Mouse (Mus musculus): Measurements from ENCODE around the gene Eif4g3. TPM values are rescaled to one million over a fixed set of nuclear protein-coding genes. Genes with fewer than 3 reads are reported as not detected.
"Not testable (repeated sequence)": the region's sequence is repeated elsewhere in the genome, so short reads cannot be mapped to it uniquely, and the experiment has no call there.

Eif4g3 gene
- total RNA-seq, 2 experiments from 2014 or later: 103 to 115 TPM

- no peak for DNase-seq
- intact Hi-C loops (cut with DNase I): no loop called here
Measured at GRCm38 (mm10) chr4:138046371-138046770, 53.5 kb downstream of the Eif4g3 start.

DNA sequence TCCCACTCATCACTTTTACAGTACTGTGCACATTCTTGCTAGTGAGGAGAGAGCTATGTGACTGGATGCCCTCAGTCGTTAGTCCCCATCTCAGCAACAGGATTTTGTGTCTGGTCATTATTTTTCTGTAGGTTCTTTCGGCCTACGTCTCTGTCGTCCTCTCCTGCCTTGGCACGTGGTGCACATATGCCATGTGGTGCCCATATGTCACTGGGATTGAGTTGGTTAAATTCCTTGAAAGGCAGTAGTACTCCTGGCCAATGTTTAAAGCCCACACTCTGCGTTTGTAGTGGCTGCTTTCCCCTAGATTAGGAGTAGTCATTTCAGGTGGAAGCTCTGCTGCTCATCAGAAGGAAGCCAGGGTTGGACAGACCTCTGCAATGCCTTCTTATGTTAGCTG, 56.7 kb downstream of the Eif4g3 start:
- no peak for DNase-seq
- intact Hi-C loops (cut with DNase I): no loop called here

DNA sequence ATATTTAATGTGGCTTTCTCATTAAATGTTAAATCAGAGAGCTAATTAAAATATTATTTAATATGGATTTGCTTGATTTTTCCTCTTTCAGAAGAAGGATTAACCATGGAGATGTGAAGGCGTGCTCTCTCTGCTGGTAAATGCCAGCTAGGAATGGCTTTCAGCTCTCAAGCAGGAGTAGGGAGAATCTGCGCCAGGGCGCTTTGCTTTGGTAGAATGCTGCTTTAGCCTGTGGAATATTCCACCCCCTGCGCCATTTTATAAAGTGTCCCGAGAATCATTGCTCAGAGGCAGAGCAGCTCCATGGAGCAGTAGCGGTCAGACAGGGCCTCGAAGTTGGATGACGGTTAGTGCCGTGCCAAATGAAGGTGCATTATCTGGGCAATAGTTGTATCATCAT, 58.7 kb downstream of the Eif4g3 start:
- intact Hi-C loops (cut with DNase I): loop anchor here (5.0 kb wide), 1 partner anchor 56 kb away; no protein-coding TSS in a partner anchor
- DNase-seq: no peak

DNA sequence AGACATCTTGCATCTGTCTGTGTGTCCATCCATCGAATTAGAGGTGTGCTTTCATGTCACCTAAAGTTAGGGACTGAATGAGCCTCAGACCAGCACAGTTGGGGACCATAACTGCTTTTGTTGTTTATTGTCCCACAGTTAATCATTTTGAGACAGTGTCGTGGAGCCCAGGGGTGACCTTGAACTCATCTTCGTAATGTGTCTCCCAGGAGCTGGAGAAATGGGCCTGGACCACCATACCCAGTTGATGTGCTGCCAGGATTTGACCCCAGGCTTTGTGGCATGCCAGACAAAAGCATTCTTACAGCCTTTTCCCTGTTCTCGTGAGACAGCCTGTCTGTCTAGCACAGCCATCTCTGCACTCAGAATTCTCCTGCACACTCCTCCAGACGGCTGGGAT, 63.8 kb downstream of the Eif4g3 start:
- no peak for DNase-seq
- intact Hi-C loops (cut with DNase I): no loop called here

GRCm38 (mm10) chr4:138057196-138057754, 64.5 kb downstream of the Eif4g3 start:
- intact Hi-C loops (cut with DNase I); DNase-seq: not testable (repeated sequence)

- DNase-seq: no peak
- intact Hi-C loops (cut with DNase I): no loop called here
Measured at GRCm38 (mm10) chr4:138061161-138061560, 68.3 kb downstream of the Eif4g3 start.

GRCm38 (mm10) chr4:138063372-138064265, 70.8 kb downstream of the Eif4g3 start:
- DNase-seq: no peak
- intact Hi-C loops (cut with DNase I): no loop called here

DNA sequence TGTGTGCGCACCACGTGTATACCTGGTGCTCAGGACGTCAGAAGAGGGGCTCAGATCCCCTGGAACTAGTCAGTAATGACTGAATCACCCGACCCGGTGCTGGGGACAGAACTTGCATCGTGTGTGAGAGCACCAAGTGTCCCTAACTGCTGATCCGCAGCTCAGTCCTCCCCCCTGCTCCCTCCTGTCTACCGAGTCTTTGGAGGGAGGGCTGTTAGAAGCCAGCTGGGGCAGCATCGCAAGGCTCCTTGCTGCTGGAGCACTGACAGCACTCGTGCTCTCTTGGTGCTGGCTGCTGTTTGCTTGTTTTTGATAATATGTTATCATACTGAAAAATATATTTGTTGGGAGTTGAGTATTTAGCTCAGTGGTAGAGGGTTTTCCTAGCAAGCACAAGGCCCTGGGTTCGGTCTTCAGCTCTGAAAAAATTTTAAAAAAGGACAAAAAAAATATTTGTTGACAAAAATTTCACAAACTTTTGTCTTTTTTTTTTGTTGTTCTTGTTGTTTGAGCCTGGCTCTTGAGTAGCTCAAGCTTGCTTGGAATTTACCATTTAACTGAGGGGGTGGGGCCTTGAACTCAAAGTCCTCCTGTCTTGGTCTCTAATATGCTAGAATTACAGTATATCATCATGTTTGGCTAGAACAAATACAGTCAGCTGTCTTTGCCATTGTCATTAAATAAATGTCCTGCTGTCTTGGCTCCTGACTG, 72.2 kb downstream of the Eif4g3 start:
- DNase-seq: no peak
- intact Hi-C loops (cut with DNase I): no loop called here

DNA sequence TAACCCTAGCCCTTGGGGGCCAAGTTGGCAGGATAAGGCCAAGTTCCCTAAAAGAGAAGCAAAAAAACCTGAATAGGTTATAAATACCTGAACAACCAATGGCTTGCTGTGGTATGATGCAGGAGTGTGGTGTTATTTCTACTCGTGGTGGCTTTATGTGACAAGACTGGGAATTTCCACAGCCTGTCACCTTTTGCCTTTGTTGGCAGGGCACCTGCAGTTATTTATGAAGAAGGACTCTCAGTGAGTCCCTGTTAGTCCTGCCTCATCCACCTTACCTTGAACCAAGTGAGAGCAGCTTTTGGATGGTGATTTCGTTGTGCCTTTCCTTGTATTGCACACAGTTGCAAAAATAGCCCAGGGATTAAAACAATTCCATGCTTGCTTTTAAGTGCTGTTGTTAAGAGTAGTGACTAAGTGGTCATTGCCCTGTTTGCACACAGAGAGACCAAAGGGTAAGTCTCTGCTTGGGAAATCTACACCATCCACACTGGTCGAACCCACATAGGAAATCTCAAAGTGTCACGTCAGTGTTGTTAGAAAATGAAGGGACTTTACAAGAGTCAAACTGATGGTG, 72.9 kb downstream of the Eif4g3 start:
- DNase-seq: no peak

DNA sequence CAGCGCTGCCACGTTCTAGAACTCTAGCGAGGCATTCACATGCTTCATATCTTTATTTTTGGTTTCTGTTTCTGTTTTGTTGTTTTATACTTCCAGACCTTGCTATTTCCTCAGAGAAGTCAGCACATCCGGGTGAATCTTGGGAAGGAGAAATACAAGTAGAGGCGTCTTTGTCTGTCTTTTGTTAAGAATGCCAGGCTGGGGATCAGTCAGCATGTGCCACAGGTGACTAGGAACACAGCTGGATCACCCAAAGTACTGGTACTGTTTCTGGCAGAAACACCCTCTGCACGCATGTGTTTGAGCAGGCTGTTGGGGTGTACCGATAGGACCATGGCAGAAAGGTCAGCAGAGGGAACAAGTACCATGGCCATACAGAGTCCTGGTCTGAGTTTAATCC, 73.6 kb downstream of the Eif4g3 start:
- DNase-seq: no peak

More for the DNA sequence above, 72.9 kb downstream of the Eif4g3 start:
- intact Hi-C loops (cut with DNase I): no loop called here

DNA sequence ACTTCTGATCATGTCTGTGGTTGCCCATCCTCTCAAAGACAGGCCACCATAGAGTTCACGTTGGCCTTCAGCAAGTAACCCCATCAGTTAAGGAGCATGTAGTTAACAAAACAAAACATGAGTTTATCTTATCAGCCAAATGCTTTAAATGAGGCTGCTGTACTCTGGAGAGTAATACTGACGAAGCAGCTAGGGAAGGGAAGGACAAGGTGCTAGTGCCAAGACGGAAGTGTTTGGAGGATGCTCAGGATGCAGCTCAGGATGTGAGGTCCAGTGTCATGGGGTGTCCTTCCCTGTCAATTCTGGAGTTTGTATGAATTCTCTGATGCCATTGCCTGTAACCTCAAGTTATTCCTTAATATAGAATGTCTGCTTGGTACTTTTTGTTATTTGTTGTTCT, 75.0 kb downstream of the Eif4g3 start:
- no peak for DNase-seq
- intact Hi-C loops (cut with DNase I): no loop called here

More for the DNA sequence above, 73.6 kb downstream of the Eif4g3 start:
- intact Hi-C loops (cut with DNase I): no loop called here

DNA sequence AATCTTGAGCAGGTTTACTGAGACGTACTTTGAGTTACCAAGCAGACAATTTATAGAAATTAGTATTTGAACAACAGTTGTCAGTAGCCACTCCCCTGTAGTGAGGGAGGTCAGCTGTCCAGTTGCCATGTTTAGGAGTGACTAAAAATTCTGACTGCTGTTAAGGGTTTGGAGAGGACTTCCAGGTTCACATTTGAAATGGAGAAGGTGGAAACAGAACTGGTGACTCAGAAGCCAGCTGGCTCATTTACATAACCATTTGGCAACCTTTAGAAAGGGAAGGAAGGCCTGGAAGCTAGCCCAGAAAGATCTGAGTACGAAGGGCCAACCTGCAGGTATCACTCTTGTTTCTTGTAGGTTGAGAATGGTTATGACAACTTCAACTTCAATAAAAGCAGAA, 75.8 kb downstream of the Eif4g3 start:
- no peak for DNase-seq
- intact Hi-C loops (cut with DNase I): no loop called here

- DNase-seq: no peak
- intact Hi-C loops (cut with DNase I): no loop called here
Measured at GRCm38 (mm10) chr4:138069371-138069770, 76.5 kb downstream of the Eif4g3 start.

- intact Hi-C loops (cut with DNase I): no loop called here
- DNase-seq: no peak
Measured at GRCm38 (mm10) chr4:138071497-138071896, 78.7 kb downstream of the Eif4g3 start.

DNA sequence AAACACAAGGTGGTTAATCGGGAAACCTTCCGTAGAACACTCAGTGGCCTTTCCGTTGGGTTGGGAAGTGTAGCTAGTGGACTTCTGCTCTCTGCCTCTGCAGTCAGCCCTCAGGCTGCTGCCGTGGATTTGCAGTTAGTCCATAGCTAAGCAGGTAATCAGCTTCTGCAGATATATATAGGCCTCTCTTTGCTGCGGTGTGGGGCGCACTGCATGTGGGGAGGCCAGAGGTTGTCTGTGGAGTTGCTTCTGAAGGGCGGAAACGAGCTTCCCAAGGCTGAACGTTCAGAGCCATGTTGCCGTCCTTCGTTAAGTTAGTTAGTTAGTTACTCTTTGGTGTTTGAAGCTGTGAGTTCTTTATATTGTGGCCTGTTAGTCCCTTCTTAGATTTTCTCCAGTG, 80.3 kb downstream of the Eif4g3 start:
- intact Hi-C loops (cut with DNase I): no loop called here
- no peak for DNase-seq

- intact Hi-C loops (cut with DNase I): no loop called here
- DNase-seq: peak in 1 of 2 experiments; percentile 41
Measured at GRCm38 (mm10) chr4:138073531-138073930, 80.7 kb downstream of the Eif4g3 start.

DNA sequence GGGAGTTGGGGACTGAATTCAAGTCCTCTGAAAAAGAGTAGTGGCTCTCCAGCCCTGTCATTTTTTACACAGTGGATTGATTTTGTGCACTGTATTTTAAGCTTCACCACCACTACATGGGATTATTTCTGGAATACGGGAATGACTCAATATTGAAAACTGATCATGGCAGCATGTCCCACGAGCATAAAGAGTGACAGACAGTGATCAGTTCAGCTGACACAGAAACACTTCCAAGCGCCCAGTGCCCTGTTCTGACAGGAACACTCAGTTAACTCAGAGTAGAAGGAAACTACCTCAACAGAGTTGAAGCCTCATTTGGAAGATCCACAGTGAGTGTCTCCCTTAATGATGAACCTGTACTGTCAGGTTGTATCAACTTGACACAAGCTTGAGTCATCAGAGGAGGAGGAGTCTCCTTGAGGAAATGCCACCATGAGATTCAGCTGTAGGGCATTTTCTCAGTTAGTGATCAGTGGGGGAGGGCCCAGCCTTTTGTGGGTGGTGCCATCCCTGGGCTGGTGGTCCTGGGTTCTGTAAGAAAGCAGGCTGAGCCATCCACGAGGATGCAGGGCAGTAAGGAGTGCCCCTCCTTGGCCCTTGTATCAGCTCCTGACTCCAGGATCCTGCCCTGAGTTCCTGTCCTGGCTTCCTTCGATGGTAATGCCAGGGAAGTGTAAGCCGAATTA, 82.2 kb downstream of the Eif4g3 start:
- intact Hi-C loops (cut with DNase I): no loop called here

DNA sequence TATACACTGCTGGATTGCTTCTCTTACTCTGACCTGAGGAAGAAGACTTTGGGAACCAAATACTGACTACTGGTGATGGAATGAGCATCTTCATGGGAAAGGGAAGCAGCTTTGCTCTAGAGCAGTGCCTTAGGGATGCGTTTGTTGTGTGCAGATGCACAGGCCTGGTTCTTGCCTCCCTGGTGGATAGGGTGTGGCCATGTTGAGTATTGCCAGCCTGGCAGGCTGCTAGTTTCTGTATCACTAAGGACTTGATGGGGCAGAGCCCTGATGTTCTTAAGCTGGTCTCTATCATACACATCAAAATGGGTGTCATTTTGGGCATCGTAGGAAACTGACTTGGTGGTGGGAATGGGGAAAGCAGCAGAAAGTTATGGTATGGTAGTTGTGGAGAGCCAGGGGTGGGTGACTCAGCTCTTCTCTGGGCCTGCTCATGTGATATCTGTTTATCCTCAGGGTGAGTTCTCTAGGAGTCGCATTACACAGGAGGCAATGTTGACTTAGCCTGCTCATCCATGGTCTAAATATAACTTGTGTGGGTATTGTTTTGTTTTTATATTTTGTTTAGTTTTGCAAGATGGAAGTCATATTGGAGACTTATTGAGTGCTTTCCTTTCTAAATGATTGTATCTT, 85.0 kb downstream of the Eif4g3 start:
- DNase-seq: no peak
- intact Hi-C loops (cut with DNase I): no loop called here

More for the DNA sequence above, 82.2 kb downstream of the Eif4g3 start:
- DNase-seq: no peak

DNA sequence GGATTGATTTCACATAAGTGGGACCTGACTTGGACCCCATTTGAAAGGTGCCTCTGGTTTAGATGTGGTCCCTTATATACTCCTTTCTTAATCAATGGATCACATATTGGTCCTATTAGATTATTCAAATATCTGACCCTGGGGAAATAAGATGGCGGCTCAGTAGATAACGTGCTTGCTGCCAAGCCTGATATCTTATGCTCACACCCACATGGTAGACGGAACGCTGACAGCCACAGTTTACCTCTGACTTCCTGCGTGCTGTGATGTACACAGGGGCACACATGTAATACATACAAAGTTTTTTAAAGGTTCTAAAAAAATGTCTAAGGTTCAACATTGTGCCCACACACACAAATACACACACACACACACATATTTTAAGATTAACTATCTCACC, 86.4 kb downstream of the Eif4g3 start:
- intact Hi-C loops (cut with DNase I): no loop called here

DNA sequence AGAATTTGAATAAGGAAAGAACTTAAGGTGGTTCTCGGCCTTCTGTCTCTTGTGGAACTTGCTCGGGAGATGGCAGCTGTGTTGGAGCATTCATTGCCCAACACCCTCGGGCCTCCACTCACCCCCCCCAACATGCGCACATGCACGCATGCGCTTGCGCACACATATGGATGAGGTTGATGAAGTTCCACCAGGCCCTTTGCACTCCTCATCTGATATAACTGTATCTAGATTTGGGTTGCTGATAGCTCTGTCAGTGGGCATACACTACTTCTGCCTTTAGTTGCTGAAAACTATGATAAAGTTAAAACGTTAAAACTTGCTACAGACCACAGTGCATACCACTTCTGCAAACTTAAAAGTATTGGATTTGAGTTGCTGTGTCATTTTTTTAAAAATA, 89.6 kb downstream of the Eif4g3 start:
- intact Hi-C loops (cut with DNase I): no loop called here
- no peak for DNase-seq

More for the DNA sequence above, 86.4 kb downstream of the Eif4g3 start:
- DNase-seq: no peak

Data from gastrocnemius, postnatal 36 days (tissue).